Mouse (Mus musculus) ovary, postnatal 14 days (tissue): ENCODE measurements around the gene Gm26938.

Source experiments
- DNase-seq: peaks from one replicate; pipeline ENCODE4 v3.0.0; 2022; ENCODE audit warnings: low spot score

Gm26938 gene

GRCm38 (mm10) chr5:139815964-139816363, 10.2 kb downstream of the Gm26938 start:
- no peak for DNase-seq

- DNase-seq: peak; percentile 36
Measured at GRCm38 (mm10) chr5:139813963-139814381, 12.2 kb downstream of the Gm26938 start.

- no peak for DNase-seq
Measured at GRCm38 (mm10) chr5:139813126-139813490, 13.1 kb downstream of the Gm26938 start.

- no peak for DNase-seq
Measured at GRCm38 (mm10) chr5:139812398-139813125, 13.6 kb downstream of the Gm26938 start.

GRCm38 (mm10) chr5:139811677-139812397, 14.4 kb downstream of the Gm26938 start:
- DNase-seq: no peak

GRCm38 (mm10) chr5:139809397-139809796, 16.8 kb downstream of the Gm26938 start:
- DNase-seq: no peak

- DNase-seq: no peak
Measured at GRCm38 (mm10) chr5:139805924-139806323, 20.3 kb downstream of the Gm26938 start.

- no peak for DNase-seq
Measured at GRCm38 (mm10) chr5:139804573-139805111, 21.6 kb downstream of the Gm26938 start.

- no peak for DNase-seq
Measured at GRCm38 (mm10) chr5:139804107-139804551, 22.1 kb downstream of the Gm26938 start.

GRCm38 (mm10) chr5:139803601-139804102, 22.6 kb downstream of the Gm26938 start:
- peak; percentile 43 for DNase-seq

- no peak for DNase-seq
Measured at GRCm38 (mm10) chr5:139803165-139803564, 23.0 kb downstream of the Gm26938 start.

GRCm38 (mm10) chr5:139801880-139802279, 24.3 kb downstream of the Gm26938 start:
- DNase-seq: no peak

- no peak for DNase-seq
Measured at GRCm38 (mm10) chr5:139801231-139801630, 25.0 kb downstream of the Gm26938 start.

- no peak for DNase-seq
Measured at GRCm38 (mm10) chr5:139799801-139800590, 26.2 kb downstream of the Gm26938 start.

- no peak for DNase-seq
Measured at GRCm38 (mm10) chr5:139799041-139799440, 27.2 kb downstream of the Gm26938 start.

- no peak for DNase-seq
Measured at GRCm38 (mm10) chr5:139798168-139798900, 27.9 kb downstream of the Gm26938 start.

GRCm38 (mm10) chr5:139797473-139798167, 28.6 kb downstream of the Gm26938 start:
- DNase-seq: peak; percentile 87

GRCm38 (mm10) chr5:139796900-139797299, 29.3 kb downstream of the Gm26938 start:
- peak; percentile 48 for DNase-seq

GRCm38 (mm10) chr5:139796001-139796620, 30.1 kb downstream of the Gm26938 start:
- no peak for DNase-seq

GRCm38 (mm10) chr5:139794938-139795337, 31.3 kb downstream of the Gm26938 start:
- DNase-seq: no peak
